Mouse (Mus musculus) forebrain, embryonic 11.5 days (tissue): ENCODE data around the gene Btbd35f3. TPM values are rescaled to one million over a fixed set of nuclear protein-coding genes. Genes with fewer than 3 reads are reported as not detected.
"Not testable (repeated sequence)": the region's sequence is repeated elsewhere in the genome, so short reads cannot be mapped to it uniquely, and the experiment has no call there.

Experiments used
- ATAC-seq: fragments of 200-750 bp; cut with Nextera tagmentation; replicated peaks from 2 replicates; pipeline ENCODE4 v1.8.0; 2017; ENCODE audit warnings: moderate TSS enrichment; ENCODE audit not compliant: low FRiP score
- DNase-seq: peaks from one replicate; pipeline ENCODE4 v3.0.0-alpha.2; 2017; ENCODE audit warnings: low spot score
- H3K27ac ChIP-seq: fragments of 300-500 bp; sonication (generic); 2 replicates; pipeline ENCODE4 v1.5.1; 2014; ENCODE audit warnings: low read depth, low read length
- H3K27me3 ChIP-seq: fragments of 300-500 bp; sonication (generic); 2 replicates; pipeline ENCODE4 v1.6.1; 2014; ENCODE audit warnings: mild to moderate bottlenecking, low read length, mixed read lengths; ENCODE audit not compliant: control insufficient read depth, insufficient read depth
- H3K36me3 ChIP-seq: fragments of 300-500 bp; sonication (generic); 2 replicates; pipeline ENCODE4 v1.6.1; 2014; ENCODE audit warnings: mild to moderate bottlenecking, low read length, moderate library complexity, mixed read lengths; ENCODE audit not compliant: control insufficient read depth, insufficient read depth
- H3K4me1 ChIP-seq: fragments of 300-500 bp; sonication (generic); replicated peaks from 2 replicates; pipeline ENCODE4 v1.6.1; 2014; ENCODE audit warnings: low read length, mixed read lengths; ENCODE audit not compliant: control insufficient read depth, insufficient read depth
- H3K4me2 ChIP-seq: fragments of 300-500 bp; sonication (generic); 2 replicates; pipeline ENCODE4 v1.6.1; 2014; ENCODE audit warnings: low read depth, mild to moderate bottlenecking, low read length, moderate library complexity, mixed read lengths; ENCODE audit not compliant: severe bottlenecking
- H3K4me3 ChIP-seq: fragments of 300-500 bp; sonication (generic); 2 replicates; pipeline ENCODE4 v1.5.1; 2014; ENCODE audit warnings: low read depth, low read length
- H3K9ac ChIP-seq: fragments of 300-500 bp; sonication (generic); 2 replicates; pipeline ENCODE4 v1.6.1; 2014; ENCODE audit warnings: low read length
- H3K9me3 ChIP-seq: fragments of 300-500 bp; sonication (generic); 2 replicates; pipeline ENCODE4 v1.6.1; 2016; ENCODE audit warnings: low read length, mixed read lengths; ENCODE audit not compliant: control insufficient read depth
- WGBS: fragments of 180-500 bp; shearing (Covaris S2); extraction: QIAGEN DNeasy Blood & Tissue Kit; methylation state at CpG from one replicate; pipeline ENCODE4 v1.1.7; 2014; 5-methylcytosine and 5-hydroxymethylcytosine counted together
- polyA plus RNA-seq: library from polyadenylated mRNA; unstranded; fragments of >200 nt; fragmentation: Nextera tagmentation; extraction: Ambion mirVana; gene quantifications from 2 replicates; pipeline ENCODE4 v1.2.1, GENCODE M21; 2014

Gene Btbd35f3
- not detected in 2 replicates for polyA plus RNA-seq

DNA sequence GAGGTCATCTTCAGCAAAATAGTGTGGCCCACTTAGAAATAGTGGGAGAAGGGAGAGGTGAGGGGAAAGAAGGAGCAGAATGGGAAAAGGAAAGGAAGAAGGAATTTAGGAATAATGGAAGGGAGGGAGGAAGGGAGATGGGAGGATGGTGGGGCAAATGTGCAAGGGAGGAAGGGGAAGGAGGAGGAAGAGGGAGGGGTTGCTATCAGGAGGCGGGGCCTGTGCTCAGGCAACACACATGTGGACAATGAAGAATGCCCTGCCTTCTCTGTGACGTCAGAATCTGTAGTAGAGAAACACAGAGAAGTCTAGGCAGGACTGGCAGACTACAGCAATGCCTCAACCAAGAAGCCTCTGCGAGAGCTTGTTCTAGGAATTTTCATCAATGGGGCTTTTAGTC lies at the start of gene Btbd35f3:
Gene Btbd35f3, plus strand, starts transcription at position 301 of the 400 bp plus-strand sequence.
- no CpG with 5 or more reads among the region's 3 CpGs for WGBS
- not testable (repeated sequence) for ATAC-seq

More for the DNA sequence above, at the start of gene Btbd35f3:
- not testable (repeated sequence) for H3K36me3 ChIP-seq, H3K9me3 ChIP-seq, H3K27me3 ChIP-seq, H3K4me3 ChIP-seq, H3K4me2 ChIP-seq, H3K9ac ChIP-seq, H3K4me1 ChIP-seq, H3K27ac ChIP-seq, DNase-seq

Other genes with a start within 250 kb of the Btbd35f3 start
- not detected in 2 replicates for gene Btbd35f16, start 80.7 kb upstream of the Btbd35f3 start, polyA plus RNA-seq
- not detected in 2 replicates for gene Btbd35f28, start 158.9 kb downstream of the Btbd35f3 start, polyA plus RNA-seq